Comparison of ENCODE assay signal across 11 mouse cellular contexts in the genomic region with DNA sequence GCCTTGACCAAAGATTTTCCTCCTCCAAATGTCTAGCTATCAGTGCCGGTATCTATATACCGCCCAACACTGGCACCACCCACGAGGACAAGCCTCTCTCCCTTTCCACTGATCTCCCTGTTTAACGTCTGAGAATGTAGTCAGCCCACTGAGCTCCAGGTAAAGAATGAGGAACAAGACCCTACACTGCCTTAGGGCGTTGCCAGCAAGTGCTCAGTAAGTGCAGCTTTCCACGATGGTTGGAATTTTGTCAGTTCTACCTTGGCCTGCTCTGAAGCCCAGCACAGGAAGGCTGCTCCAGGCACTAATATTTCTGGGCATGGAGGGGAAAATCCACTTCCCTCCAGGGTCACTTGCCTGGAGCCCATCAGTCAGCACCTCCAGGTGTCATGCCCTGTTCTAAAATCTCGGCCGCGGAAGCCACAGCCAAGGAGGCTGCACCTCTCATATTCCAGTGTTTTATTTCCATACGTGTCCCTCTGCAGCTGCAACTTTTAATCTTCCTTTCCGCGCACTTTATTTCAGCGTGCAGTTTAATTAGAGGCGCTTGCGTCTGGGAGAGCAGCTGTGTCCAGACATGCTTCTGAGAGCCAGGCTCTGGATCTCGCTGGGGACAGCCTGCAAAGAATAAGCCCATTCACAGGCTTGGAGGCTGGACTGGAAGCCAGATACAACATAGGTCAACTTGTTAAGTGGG. TPM values are rescaled to one million over a fixed set of nuclear protein-coding genes. Genes with fewer than 3 reads are reported as not detected.
DNase-seq lines count a peak whose midpoint lies in the region; ATAC-seq and TF ChIP-seq lines count a peak whose summit lies in the region.
"Had no signal": no experiment of that assay in that cellular context is flagged by ENCODE, and none has a peak within 500 bp of the region (broad histone marks: within the 10 kb centered on the region; RNA-seq: fewer than 3 reads in every experiment).

No protein-coding gene starts in this region.

- intact Hi-C loops in left cerebral cortex, adult 2 months (cut with DNase I), result no loop called here

- no peak; the same call in 1 of the 2 replicates for TF ChIP-seq EP300 in lung, postnatal 0 days (IDR thresholded peaks at IDR 0.05)
- no peak for TF ChIP-seq EP300 in heart, postnatal 0 days (IDR thresholded peaks at IDR 0.05; ENCODE audit: low read depth)

- 76% methylated on average over 16 of the region's 16 CpGs for WGBS in forebrain, embryonic 12.5 days
- WGBS in forebrain, embryonic 16.5 days, result 75% methylated on average over 16 of the region's 16 CpGs
- 51% methylated on average over 16 of the region's 16 CpGs for WGBS in lung, postnatal 0 days
- 69% methylated on average over 16 of the region's 16 CpGs for WGBS in lung, adult 2 months
- 38% methylated on average over 16 of the region's 16 CpGs for WGBS in heart, postnatal 0 days
- 72% methylated on average over 16 of the region's 16 CpGs for WGBS in neural tube, embryonic 12.5 days

- H3K4me2 ChIP-seq in forebrain, embryonic 12.5 days, result no peak overlapping the region
- no peak overlapping the region for H3K4me2 ChIP-seq in forebrain, embryonic 16.5 days (ENCODE audit: low read length)
- no peak overlapping the region for H3K4me2 ChIP-seq in lung, postnatal 0 days (replicated peaks; ENCODE audit: low read depth, low read length)
- no peak overlapping the region for H3K4me2 ChIP-seq in heart, postnatal 0 days (ENCODE audit: low read depth, low read length)
- no peak overlapping the region for H3K4me2 ChIP-seq in neural tube, embryonic 12.5 days (replicated peaks)

- no peaks in the 10 kb centered on the region for H3K27me3 ChIP-seq in forebrain, embryonic 12.5 days
- H3K27me3 ChIP-seq in forebrain, embryonic 16.5 days (replicated peaks; ENCODE audit: control insufficient read depth, insufficient read depth, low read length), result no peaks in the 10 kb centered on the region
- no peaks in the 10 kb centered on the region for H3K27me3 ChIP-seq in lung, postnatal 0 days (replicated peaks; ENCODE audit: insufficient read depth, low read length)
- H3K27me3 ChIP-seq in heart, postnatal 0 days (ENCODE audit: control insufficient read depth, insufficient read depth, low read length), result no peaks in the 10 kb centered on the region
- H3K27me3 ChIP-seq in neural tube, embryonic 12.5 days (replicated peaks), result no peaks in the 10 kb centered on the region

- ATAC-seq in forebrain, embryonic 12.5 days (ENCODE audit: low FRiP score), result no peak
- ATAC-seq in forebrain, embryonic 16.5 days, result no peak
- peak; percentile 56 for ATAC-seq in lung, postnatal 0 days
- ATAC-seq in heart, postnatal 0 days (ENCODE audit: insufficient read depth, low read depth), result peak; percentile 41; the same call in 1 of the 2 replicates
- 0 out of 2 replicates have a peak, but pooled peaks have one; percentile 48 for ATAC-seq in neural tube, embryonic 12.5 days (ENCODE audit: low FRiP score, low read depth)

- H3K36me3 ChIP-seq in forebrain, embryonic 12.5 days (replicated peaks), result no peaks in the 10 kb centered on the region; the same call in 1 of the 2 replicates
- H3K36me3 ChIP-seq in forebrain, embryonic 16.5 days (ENCODE audit: control insufficient read depth, insufficient read depth), result no peaks in the 10 kb centered on the region
- H3K36me3 ChIP-seq in lung, postnatal 0 days (ENCODE audit: insufficient read depth, low read length), result no peaks in the 10 kb centered on the region
- H3K36me3 ChIP-seq in heart, postnatal 0 days (replicated peaks; ENCODE audit: control insufficient read depth, insufficient read depth, low read length), result no peaks in the 10 kb centered on the region
- H3K36me3 ChIP-seq in neural tube, embryonic 12.5 days, result no peaks in the 10 kb centered on the region

- H3K9ac ChIP-seq in forebrain, embryonic 12.5 days, result no peak overlapping the region
- no peak overlapping the region for H3K9ac ChIP-seq in forebrain, embryonic 16.5 days (replicated peaks; ENCODE audit: low read depth, low read length)
- no peak overlapping the region for H3K9ac ChIP-seq in lung, postnatal 0 days (replicated peaks; ENCODE audit: low read depth)
- no peak overlapping the region for H3K9ac ChIP-seq in heart, postnatal 0 days (replicated peaks; ENCODE audit: low read depth, low read length)
- no peak overlapping the region for H3K9ac ChIP-seq in neural tube, embryonic 12.5 days

- H3K27ac ChIP-seq in forebrain, embryonic 12.5 days, result peak overlapping the region; percentile 48
- no peak overlapping the region for H3K27ac ChIP-seq in forebrain, embryonic 16.5 days (ENCODE audit: low read length)
- no peak overlapping the region for H3K27ac ChIP-seq in lung, postnatal 0 days (ENCODE audit: low read length)
- H3K27ac ChIP-seq in heart, postnatal 0 days (ENCODE audit: low read depth), result no peak overlapping the region
- H3K27ac ChIP-seq in neural tube, embryonic 12.5 days, result no peak overlapping the region
- no peak overlapping the region for H3K27ac ChIP-seq in left cerebral cortex, adult 2 months
- H3K27ac ChIP-seq: macrophage had no signal

- no peak for TF ChIP-seq POLR2A in lung, adult 2 months (IDR thresholded peaks at IDR 0.05; ENCODE audit: borderline replicate concordance, extremely low read depth, low read depth, low read length)

- peak; percentile 36 for DNase-seq in lung, postnatal 0 days (ENCODE audit: low spot score)
- no peak for DNase-seq in lung, adult 2 months
- DNase-seq in heart, postnatal 0 days (ENCODE audit: low spot score), result peak; percentile 41
- no peak for DNase-seq in left cerebral cortex, adult 2 months (ENCODE audit: extremely low spot score in 1 of 2, low spot score in 2 of 2)
- DNase-seq in gastrocnemius, postnatal 4 days (ENCODE audit: low spot score in 2 of 2), result no peak
- DNase-seq: adrenal gland, postnatal 36 days; cerebellum, postnatal 14 days had no signal

- no peak for TF ChIP-seq CTCF in lung, postnatal 0 days (IDR thresholded peaks at IDR 0.05)
- no peak for TF ChIP-seq CTCF in lung, adult 2 months (IDR thresholded peaks at IDR 0.05; ENCODE audit: insufficient read depth, low read length)
- no peak for TF ChIP-seq CTCF in heart, postnatal 0 days (IDR thresholded peaks at IDR 0.05; ENCODE audit: low read depth)
- TF ChIP-seq CTCF in left cerebral cortex, adult 2 months (IDR thresholded peaks at IDR 0.05), result no peak

- H3K4me1 ChIP-seq in forebrain, embryonic 12.5 days, result no peaks in the 10 kb centered on the region; the same call in 1 of the 2 replicates
- peaks cover 3% of the 10 kb centered on the region; the same call in 1 of the 2 replicates for H3K4me1 ChIP-seq in forebrain, embryonic 16.5 days (replicated peaks; ENCODE audit: control insufficient read depth, insufficient read depth, low read length)
- no peaks in the 10 kb centered on the region; the same call in 1 of the 2 replicates for H3K4me1 ChIP-seq in lung, postnatal 0 days (ENCODE audit: insufficient read depth, low read depth, low read length)
- no peaks in the 10 kb centered on the region for H3K4me1 ChIP-seq in lung, adult 2 months (ENCODE audit: control insufficient read depth, insufficient read depth, low read length)
- peaks cover 7% of the 10 kb centered on the region; the same call in 1 of the 2 replicates for H3K4me1 ChIP-seq in heart, postnatal 0 days (ENCODE audit: control insufficient read depth, insufficient read depth)
- peaks cover 10% of the 10 kb centered on the region for H3K4me1 ChIP-seq in neural tube, embryonic 12.5 days

- no peaks in the 10 kb centered on the region for H3K9me3 ChIP-seq in forebrain, embryonic 12.5 days
- H3K9me3 ChIP-seq in forebrain, embryonic 16.5 days (ENCODE audit: control insufficient read depth, low read length), result no peaks in the 10 kb centered on the region
- no peaks in the 10 kb centered on the region for H3K9me3 ChIP-seq in lung, postnatal 0 days (ENCODE audit: low read length)
- H3K9me3 ChIP-seq in heart, postnatal 0 days (replicated peaks; ENCODE audit: control insufficient read depth, low read length), result no peaks in the 10 kb centered on the region
- H3K9me3 ChIP-seq in neural tube, embryonic 12.5 days, result no peaks in the 10 kb centered on the region

- no peak overlapping the region for H3K4me3 ChIP-seq in forebrain, embryonic 12.5 days (replicated peaks)
- H3K4me3 ChIP-seq in forebrain, embryonic 16.5 days (replicated peaks; ENCODE audit: low read length), result no peak overlapping the region
- no peak overlapping the region for H3K4me3 ChIP-seq in lung, postnatal 0 days (ENCODE audit: low read depth, low read length)
- no peak overlapping the region for H3K4me3 ChIP-seq in lung, adult 2 months (replicated peaks; ENCODE audit: extremely low read depth, low read depth, low read length)
- no peak overlapping the region for H3K4me3 ChIP-seq in heart, postnatal 0 days (ENCODE audit: low read depth, low read length)
- H3K4me3 ChIP-seq in neural tube, embryonic 12.5 days, result no peak overlapping the region
- no peak overlapping the region for H3K4me3 ChIP-seq in left cerebral cortex, adult 2 months

RNA-seq across cellular contexts. Expression of gene Akna, which starts 34.1 kb away (rescaled TPM):
- 24.6 and 29.3 TPM in 2 replicates for polyA plus RNA-seq in forebrain, embryonic 12.5 days (2016; fragmentation: Nextera tagmentation; extraction: Ambion mirVana)
- 10.6 and 11.2 TPM in 2 replicates for polyA plus RNA-seq in forebrain, embryonic 16.5 days (2015; fragmentation: Nextera tagmentation; extraction: Ambion mirVana)
- 5.7 and 6.4 TPM in 2 replicates for polyA plus RNA-seq in lung, postnatal 0 days (2015; fragmentation: Nextera tagmentation; extraction: Ambion mirVana)
- polyA plus RNA-seq in lung, adult 2 months (2012; rRNA removed), result 22.2 and 22.7 TPM in 2 replicates
- 4.1 and 5.5 TPM in 2 replicates for total RNA-seq in heart, postnatal 0 days (2014; rRNA removed; ENCODE audit: low replicate concordance)
- 1.3 and 1.4 TPM in 2 replicates for polyA plus RNA-seq in heart, postnatal 0 days (2015; fragmentation: Nextera tagmentation; extraction: Ambion mirVana)
- polyA plus RNA-seq in neural tube, embryonic 12.5 days (2016; fragmentation: Nextera tagmentation; extraction: Ambion mirVana), result 7.3 and 7.5 TPM in 2 replicates
- 1 to 10 TPM; 3.4 TPM for total RNA-seq in left cerebral cortex, adult 2 months (2021)
- 1 to 10 TPM; 6.2 to 6.5 TPM for total RNA-seq in gastrocnemius, postnatal 4 days (2021)

RNA-seq across cellular contexts. Expression of gene Whrn, which starts 58.5 kb away (rescaled TPM):
- 9.4 and 10.5 TPM in 2 replicates for polyA plus RNA-seq in forebrain, embryonic 12.5 days (2016; fragmentation: Nextera tagmentation; extraction: Ambion mirVana)
- 5.1 and 6.4 TPM in 2 replicates for polyA plus RNA-seq in forebrain, embryonic 16.5 days (2015; fragmentation: Nextera tagmentation; extraction: Ambion mirVana)
- 1.7 and 1.9 TPM in 2 replicates for polyA plus RNA-seq in lung, postnatal 0 days (2015; fragmentation: Nextera tagmentation; extraction: Ambion mirVana)
- 6.4 and 7.8 TPM in 2 replicates for polyA plus RNA-seq in lung, adult 2 months (2012; rRNA removed)
- total RNA-seq in heart, postnatal 0 days (2014; rRNA removed; ENCODE audit: low replicate concordance), result 5.5 and 7.6 TPM in 2 replicates
- 1.3 and 1.7 TPM in 2 replicates for polyA plus RNA-seq in heart, postnatal 0 days (2015; fragmentation: Nextera tagmentation; extraction: Ambion mirVana)
- polyA plus RNA-seq in neural tube, embryonic 12.5 days (2016; fragmentation: Nextera tagmentation; extraction: Ambion mirVana), result 9.0 and 10.0 TPM in 2 replicates
- 10 to 100 TPM; 45.1 to 53.7 TPM for total RNA-seq in left cerebral cortex, adult 2 months (2021)
- 1 to 10 TPM; 4.3 to 5.3 TPM for total RNA-seq in gastrocnemius, postnatal 4 days (2021)

Comparison
In these comparisons a context has a peak if more than half of its experiments do, and no peak if none do; other contexts are left out.
1. DNase-seq: peak in lung, postnatal 0 days (single experiment) and heart, postnatal 0 days (single experiment); none in lung, adult 2 months (single experiment), left cerebral cortex, adult 2 months (0 of 2) and gastrocnemius, postnatal 4 days (0 of 2).
2. ATAC-seq: peak in lung, postnatal 0 days (single experiment), heart, postnatal 0 days (single experiment) and neural tube, embryonic 12.5 days (single experiment); none in forebrain, embryonic 12.5 days (single experiment) and forebrain, embryonic 16.5 days (single experiment).